Mouse (Mus musculus) cerebral cortex, adult 2 months (tissue): Measurements from ENCODE around the gene Vti1a.

Experiments used
- WGBS: fragments of 180-500 bp; shearing (Covaris S2); methylation state at CpG from one replicate; pipeline ENCODE4 v1.1.7; 2018; 5-methylcytosine and 5-hydroxymethylcytosine counted together

Gene Vti1a

DNA sequence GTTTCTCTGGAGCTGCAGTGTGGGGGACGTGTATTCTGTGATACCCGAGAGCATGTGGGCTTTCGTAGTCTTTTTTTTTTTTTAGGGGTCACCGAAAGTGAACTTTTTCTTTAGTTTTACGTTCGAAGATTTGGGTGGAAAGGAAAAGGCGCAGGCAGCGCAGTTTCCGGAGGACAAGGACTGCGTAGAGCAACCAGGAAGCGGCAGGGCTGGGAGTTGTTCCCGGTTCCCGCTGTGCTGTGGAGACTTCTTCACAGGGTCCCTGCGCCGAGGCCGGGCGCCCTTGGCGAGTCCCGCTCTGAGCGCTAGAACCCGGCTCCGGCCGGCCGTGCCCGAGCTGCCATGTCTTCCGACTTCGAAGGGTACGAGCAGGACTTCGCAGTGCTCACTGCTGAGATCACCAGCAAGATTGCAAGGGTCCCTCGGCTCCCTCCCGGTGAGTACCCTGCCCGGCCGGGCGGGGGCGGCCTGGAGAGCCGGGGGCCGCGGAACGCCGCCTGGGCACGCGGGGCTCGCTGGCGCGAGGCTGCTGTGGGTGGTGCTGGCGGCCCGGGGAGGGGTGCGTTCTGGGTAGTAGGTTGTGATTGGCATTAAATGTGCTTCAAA is at the start of gene Vti1a:
Gene Vti1a, plus strand, starts transcription at position 187 of the 606 bp plus-strand sequence.
- under 1% methylated on average over 48 of the region's 48 CpGs for WGBS

DNA sequence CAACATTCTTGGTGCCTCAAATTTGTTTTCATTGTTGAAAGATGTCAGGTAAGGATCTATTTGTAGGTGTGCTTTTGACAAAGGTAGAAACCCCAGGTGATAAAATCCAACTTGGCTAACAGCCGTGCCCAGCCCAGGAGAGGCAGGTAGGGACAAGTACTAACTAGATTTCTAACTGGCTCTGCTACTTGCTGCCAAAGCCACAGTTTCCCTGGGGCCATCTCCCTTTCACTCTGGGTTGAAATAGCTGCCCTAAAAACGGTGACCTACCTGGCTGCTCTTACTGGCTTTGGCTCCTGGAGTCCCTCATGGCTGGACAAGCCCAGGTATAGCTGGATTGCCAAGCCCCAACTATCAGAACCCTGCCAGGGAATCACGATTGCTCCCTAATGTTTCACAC is 49.3 kb upstream of the Vti1a start:
- 89% methylated on average over 3 of the region's 3 CpGs for WGBS

DNA sequence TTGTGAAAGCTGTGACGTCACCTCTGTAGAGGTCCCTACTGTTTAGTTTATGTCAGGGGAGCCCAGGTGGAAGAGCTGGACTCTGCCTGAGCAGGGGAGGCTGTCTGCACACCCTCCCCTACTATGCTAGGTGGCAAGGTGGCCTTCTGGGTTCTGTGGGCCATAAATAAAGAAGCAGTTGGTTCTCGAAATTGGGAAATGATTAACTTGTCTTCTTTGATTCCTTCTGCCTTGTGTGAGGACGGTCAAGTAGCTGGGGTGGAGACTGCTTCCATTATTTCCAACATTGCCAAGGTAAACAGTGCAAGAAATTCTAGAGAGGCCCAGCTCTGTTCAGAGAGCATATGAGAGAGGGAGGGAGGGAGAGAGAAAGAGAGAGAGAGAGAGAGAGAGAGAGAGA is 47.9 kb upstream of the Vti1a start:
- 83% methylated on average over 3 of the region's 3 CpGs for WGBS

DNA sequence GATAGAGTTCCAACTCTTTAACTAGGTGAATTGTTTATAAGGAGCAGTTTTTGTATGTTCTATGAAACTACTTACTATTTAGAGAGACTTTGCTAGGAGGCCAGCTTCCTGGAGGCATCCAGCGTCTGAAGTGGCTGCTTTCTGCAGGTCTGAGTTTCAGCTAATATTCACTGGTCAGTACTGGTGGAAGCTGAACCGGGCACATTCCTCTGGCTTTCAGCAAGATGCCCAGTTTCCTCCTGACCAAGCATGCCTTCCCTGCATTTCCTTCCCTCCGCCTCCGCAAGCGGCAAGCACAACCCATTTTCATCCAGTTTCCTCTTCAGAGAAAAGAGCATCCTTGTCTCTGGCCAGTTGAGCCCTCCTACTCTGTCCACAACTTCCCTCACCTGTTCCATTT is 47.0 kb upstream of the Vti1a start:
- 83% methylated on average over 5 of the region's 5 CpGs for WGBS

DNA sequence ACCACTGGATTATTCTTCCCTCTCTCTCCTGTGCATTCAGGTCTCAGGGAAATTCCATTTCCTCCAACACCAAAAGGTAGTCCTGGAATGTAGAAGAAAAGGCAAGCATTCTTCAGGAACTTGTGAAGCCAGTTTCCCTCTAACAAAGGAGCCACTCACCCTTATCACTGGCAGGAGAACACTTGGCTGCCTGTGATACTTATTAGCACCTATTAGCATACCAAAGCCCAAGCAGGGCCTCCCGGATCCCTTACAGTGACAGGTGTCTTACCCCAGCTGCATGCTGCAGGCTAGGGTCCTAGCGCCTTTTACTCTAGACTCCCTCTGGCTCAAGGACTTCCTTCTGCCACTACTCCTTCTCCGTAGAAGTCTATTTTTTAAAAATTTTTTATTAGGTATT is 44.6 kb upstream of the Vti1a start:
- WGBS = 66% methylated on average over 3 of the region's 3 CpGs

DNA sequence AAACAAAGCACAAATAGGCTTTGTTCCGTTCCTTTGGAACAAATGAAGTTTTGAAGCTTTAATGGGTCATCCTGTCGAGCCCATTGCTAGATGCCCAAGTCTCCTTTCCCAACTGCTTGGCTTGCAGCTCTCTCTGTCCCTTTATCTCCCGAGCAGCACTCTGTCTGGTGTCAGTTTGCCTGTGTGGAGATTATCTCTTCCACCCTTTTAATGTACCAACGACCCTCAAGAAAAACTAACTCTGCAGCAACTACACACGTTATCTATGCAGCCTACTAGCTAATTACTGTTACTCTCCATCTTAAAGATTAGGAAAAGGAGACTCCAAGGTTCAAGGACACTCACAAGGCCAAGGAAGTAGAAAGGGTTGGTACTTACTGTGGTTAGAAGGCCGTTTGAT is 42.8 kb upstream of the Vti1a start:
- 89% methylated on average over 6 of the region's 6 CpGs for WGBS

DNA sequence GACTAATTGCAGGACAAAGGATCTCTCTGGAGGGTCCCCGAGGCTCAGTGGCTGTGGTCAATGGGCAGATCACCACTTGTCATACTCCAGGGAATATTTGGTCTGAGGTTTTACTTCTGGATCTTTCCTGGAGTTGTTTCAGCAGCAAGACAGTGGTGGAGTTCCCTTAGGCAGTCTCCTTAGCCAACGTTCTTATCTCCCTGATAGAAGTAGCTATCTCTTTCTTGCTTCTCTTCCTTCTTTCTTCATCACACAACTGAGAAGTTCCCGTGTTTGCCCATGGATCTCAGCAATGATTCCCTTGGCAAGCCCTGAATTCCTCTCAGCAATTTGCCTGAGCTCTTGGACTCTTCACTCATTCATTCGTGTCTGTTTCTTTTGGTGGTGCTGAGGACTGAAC is 40.0 kb upstream of the Vti1a start:
- 76% methylated on average over 4 of the region's 4 CpGs for WGBS

DNA sequence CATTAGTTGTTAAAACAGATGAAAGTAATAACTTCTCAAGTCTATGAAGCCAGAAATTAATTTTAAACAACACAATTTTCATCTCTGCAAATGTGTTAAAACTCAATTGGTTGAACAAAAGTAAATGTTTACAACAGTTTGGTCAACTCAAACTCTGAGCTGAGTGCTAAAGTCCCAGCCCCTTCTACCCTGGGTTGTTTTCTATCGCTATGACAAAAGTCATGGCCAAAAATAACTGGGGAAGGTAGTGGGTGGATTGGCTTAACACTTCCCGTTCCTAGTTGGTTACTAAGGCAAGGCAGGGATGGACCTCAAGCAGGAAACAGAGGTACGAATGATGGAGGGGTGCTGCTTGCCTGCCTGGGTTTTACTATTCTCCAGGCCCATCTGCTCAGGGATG is 39.3 kb upstream of the Vti1a start:
- 72% methylated on average over 3 of the region's 3 CpGs for WGBS

DNA sequence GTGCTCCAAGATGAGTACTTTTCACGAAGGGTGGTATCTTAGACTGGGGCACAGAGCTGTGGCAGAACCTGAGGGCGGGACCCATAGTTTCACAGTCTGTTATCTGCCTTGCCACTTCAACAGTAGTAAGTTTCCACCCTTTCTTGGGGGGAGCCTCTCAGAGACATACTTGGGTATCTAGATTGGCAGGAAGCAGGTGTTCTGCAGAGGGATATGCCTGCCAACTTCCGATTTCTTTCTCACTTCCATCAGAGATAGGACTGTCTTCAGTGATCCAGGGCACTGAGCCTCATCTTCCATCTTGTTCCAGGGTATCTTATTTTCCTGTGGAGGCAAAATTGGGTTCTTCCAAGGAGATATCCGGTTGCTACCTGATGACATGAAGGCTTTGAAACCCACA is 32.0 kb upstream of the Vti1a start:
- WGBS = 91% methylated on average over 4 of the region's 4 CpGs

DNA sequence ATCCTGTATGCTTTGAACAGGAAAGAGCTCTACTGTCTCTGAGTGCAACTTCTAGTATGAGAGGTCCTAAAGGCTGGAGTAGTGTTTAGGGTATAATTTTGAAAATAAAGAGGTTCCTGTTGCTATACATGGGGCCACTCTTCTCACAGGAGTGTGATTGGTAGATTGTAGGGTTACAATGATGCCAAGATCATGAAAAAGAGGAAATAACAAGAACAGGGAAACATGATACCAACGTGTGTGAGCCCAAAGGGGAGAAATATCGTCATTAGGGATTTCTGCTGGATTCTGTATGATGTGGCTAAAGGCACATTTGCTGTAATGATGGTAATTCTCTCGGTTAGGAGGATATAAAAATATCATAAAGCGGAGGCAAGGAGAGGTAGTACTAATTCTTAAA is 30.1 kb upstream of the Vti1a start:
- WGBS = 93% methylated on average over 4 of the region's 4 CpGs

DNA sequence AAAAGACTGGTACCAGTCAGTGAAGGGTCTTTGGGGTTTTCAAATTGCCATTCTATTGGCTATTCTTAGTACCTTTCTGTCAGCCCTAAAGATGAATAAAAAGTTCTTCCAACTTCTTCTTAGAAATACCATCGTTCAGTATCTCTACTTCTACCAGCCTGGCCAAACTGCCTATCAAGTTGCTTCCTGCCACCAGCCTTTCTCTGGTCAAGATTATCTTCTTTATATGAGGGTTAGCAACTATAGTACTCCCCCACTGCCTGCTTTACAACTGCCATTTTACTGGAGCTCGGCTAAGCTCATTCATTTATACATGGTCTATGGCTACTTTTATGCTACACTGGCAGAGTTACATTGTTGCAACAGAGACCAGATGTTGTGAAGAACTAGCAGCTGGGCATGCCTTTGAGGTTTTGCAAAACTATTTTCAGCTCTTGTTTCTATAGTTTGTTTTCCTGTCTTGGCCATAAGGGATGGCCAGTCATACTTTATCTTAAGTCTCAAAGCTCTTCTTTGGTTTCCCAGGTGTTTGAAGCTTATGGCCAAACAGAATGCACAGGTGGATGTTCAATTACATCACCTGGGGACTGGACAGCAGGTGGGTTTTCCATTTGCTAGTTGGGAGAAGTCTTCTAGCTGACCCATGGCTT is 25.3 kb upstream of the Vti1a start:
- WGBS = 85% methylated on average over 2 of the region's 2 CpGs

DNA sequence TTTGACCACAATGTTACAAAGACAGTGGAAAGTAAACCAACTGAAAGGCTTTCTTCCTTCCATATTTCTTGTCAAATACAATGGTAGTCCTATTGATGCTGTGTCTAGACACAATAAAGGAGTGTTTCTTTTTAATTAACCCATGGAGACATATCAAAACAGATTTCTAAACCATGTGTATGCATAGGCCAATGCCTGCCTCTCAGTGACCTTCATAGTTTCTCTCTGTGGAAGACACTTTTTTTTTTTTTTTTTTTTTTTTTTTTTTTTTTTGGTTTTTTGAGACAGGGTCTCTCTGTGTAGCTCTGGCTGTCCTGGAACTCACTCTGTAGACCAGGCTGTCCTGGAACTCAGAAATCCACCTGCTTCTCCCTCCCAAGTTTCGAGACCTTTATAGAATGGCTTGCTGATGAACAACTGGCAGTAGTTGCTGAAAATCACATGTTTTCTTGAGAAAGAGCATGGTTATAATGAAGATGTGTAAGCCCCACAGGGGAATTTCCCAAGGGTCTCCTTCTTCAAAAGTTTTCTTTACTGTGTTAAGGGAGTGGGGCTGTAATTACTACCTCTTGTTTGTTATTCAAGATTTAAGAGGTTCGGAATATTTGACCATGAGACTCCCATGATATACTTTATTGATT is 23.8 kb upstream of the Vti1a start:
- WGBS = 95% methylated on average over 2 of the region's 2 CpGs

DNA sequence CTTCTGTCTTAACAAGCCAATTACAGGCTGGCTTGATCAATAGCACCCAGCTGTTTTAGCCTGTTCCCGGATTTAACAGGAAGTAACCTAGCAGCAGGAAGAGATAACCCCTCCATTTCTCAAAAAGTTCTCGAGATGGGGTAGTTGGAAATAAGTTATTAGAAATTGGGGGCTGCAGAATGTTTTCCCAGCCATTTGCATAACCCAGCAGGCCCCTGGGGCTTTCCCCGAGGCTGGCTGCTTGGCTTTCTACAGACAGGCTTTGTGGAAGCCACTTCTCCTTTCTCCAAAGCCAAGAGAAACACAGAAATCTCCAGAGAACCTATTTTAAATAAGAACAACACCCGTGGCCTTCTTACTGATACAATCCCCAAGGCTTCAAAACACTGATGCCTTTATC is 22.9 kb upstream of the Vti1a start:
- WGBS = 35% methylated on average over 4 of the region's 4 CpGs

DNA sequence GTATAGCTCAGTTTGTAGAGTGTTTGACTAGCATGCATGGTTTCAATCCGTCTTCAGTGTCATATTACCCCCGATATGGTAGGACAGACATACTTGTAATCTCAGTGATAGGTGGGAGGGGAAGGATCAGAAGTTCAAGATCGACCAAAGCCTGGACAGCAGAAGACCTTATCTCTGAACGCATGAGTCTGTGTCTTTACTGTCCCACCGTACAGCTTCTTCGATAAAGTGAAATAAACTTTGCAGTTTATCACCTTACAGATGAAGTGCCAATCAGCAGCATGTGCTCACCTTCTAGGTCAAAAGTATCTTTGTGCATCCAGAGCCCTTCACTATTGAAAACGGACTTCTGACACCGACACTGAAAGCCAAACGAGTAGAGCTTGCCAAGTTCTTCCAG is 21.0 kb upstream of the Vti1a start:
- WGBS = 87% methylated on average over 9 of the region's 9 CpGs

DNA sequence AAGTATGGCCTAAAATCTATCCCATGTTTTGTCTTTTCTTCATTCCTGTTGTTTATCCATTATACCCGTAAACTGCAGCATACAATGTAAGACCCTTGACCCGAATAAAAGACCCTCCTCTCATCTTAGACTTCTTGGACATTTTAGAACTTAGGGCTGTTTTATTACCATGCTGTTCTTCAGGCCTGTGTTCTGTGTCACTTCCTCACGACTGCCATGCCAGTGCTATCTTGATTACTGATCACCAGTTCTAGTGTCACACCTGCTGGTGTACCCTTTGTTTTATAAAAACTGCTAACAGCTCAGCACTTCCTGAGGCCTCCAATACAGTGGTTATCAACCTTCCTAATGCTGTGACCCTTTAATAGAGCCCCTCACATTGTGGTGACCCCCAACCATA is 20.5 kb upstream of the Vti1a start:
- WGBS = 88% methylated on average over 3 of the region's 3 CpGs

DNA sequence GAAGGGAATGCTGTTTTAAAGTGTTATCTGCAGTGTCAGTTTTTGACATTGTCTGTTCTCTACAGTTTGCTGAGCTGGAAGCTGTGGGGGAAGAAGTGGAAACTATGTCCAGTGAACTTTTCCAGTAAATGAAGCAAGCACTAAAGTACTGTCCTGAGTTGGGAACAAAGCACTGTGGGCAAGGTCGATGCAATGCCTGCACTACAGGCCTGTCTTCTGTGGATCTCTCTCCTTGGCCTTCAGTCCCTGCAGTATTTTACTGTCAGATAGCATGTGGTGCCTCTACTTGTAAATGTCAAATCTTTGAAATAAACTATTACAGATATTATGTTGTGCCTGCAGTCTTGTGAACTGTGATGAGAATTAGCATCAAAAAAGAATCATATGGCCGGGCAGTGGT is 19.8 kb upstream of the Vti1a start:
- 96% methylated on average over 2 of the region's 2 CpGs for WGBS

DNA sequence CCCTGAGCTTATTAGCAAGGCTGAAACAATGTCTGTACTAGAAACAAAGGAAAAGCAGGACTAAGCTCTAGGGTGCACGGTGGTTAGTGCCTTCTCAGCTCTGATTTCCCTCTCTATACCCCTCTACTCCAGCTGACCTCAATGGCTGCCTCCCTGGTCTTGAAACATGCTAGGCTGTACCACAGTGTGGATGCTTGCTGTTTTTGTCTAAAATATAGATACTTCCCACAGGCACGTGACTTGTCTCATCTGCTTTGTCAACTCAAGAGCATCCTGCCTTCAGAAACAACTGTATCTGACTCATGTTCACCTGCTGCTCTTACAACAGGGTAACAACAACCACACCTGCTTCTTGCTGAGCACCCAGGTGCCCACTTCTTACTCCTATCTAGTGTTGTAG is 18.6 kb upstream of the Vti1a start:
- 87% methylated on average over 2 of the region's 2 CpGs for WGBS

DNA sequence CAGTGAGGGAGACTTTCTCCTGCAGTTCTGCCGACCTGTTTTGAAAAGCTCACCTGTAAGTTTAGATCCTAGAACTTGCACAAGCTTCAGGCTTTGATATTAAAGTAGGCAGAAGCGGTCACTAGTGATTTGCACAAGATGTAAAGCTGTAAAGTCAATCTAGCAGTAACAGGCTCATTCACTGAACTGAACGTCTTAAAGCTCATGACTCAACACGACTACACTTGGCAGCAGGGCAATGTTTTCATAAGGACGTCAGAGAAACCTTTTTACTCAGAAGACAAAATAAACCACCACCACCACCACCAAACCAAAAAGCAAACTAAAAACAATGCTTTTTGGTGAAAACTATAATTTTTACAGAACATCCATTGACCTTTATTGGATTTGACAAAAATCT is 18.1 kb upstream of the Vti1a start:
- 56% methylated on average over 5 of the region's 5 CpGs for WGBS

DNA sequence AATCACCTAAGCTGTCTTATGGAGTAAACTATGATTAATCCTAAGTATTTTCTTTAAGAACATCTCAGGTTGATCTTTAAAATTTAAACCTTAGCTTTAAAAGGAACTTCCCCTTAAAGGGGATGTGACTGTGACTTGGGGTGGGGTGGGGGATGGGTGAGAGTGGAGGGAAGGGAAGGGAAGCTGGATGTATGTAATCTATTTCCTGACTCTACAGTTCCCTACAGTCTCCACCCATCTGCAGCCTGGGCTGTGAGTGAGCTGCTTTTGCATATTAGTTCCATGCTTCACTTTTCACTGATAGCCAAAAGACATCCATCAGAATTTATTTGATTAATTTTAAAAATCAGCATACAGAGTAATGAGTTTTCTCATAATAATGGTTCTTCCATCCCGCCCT is 16.7 kb upstream of the Vti1a start:
- 96% methylated on average over 1 of the region's 1 CpGs for WGBS

DNA sequence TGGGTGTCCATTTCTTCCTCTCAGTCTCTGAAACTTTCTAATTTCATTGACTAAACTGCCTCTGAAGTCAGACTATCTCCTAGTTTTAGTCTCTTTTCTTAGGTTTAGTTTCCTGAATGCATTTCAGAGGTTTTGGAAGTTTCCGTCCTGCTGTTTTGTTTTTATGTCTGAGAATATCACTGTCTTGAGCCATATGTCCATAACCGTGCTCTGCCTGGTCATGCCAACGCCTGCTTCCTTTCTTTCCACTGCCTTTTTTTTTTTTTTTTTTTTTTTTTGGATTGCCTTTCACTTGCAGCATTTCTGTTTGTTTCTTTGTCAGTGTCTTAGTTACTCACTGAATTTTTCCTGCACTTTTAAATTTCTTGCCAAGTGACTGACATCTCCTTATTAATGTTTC is 15.6 kb upstream of the Vti1a start:
- WGBS = 71% methylated on average over 3 of the region's 3 CpGs

DNA sequence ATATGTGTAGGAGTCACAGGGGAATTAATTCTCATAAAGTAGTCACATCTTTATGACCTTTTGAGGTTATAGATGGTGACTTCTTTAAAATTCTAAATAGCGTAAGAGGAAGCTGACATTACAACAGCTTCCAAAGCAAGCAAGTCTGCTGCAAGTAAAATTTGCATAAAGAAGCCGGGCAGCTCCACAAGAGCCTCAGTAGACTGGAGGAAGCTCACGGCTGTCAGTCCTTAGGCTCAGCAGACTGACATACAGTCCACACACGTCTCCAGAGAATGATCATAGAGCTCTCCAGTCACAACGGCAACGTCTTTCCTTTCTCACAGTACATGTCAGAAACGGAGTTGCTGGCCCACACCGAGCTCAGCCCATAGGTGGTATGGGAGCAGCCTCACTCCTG is 4.2 kb upstream of the Vti1a start:
- 91% methylated on average over 8 of the region's 8 CpGs for WGBS

DNA sequence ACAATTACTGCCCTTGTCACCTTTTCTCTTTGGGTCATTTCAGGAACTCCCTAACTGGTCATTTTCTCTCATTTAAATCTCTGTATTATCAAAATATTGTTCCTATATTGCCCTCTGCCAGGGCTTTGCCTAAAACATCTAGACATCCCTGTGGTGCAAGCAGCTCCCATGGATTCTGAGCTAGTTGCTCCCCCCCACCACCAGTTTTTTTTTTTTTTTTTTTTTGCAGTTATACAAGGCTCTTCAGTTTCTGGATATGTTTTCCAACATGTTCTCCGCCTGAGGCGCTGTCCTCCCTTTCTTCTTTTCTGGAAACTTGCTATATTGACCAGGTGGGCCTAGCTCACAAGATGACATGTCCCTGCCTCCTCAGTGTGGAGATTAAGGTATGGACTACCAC is 2.4 kb upstream of the Vti1a start:
- WGBS = 92% methylated on average over 2 of the region's 2 CpGs

DNA sequence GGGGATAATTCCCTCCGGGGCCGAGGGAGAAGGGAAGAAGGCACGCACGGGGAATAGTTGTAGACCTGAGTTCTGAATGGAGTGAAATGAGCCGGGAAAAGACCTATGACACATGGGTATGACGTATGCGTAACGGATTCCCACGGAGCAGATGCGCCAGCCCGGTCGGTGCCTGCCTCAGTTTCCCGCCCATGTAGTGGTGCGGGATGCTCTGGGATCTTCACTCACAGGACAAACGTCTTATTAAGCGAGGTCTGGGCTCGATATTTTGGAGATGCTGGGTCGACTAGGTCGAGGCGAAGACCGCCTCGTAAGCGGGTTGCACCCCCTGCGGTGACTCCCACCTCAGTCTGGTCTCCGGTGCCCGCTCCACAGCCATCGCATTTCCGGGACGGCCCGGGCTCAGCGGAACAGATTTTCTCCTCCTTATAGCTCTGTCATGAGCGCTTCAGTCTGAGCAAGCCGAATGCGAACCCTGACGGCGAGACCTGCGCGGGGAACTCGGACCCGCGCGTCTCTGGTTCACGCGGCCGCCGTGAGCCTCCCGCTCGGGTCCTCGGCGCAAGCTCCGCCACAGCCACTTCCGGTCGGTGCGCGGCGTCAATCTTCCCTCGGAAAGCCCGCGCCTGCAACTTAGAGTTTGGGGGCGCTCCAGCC is 515 bp upstream of the Vti1a start, which contains the start of gene Zdhhc6:
Gene Zdhhc6, minus strand, starts transcription at position 581 of the 657 bp plus-strand sequence.
- WGBS = under 1% methylated on average over 60 of the region's 60 CpGs
